Mouse (Mus musculus) lung, embryonic 14.5 days (tissue): ENCODE measurements around the gene Sephs2. TPM values are rescaled to one million over a fixed set of nuclear protein-coding genes. Genes with fewer than 3 reads are reported as not detected.

Source experiments
- ATAC-seq: fragments of 200-750 bp; cut with Nextera tagmentation; 2 replicates; pipeline ENCODE4 v1.8.0; 2017; ENCODE audit warnings: mild to moderate bottlenecking, moderate TSS enrichment, moderate library complexity; ENCODE audit not compliant: insufficient read depth
- DNase-seq: peaks from one replicate; pipeline ENCODE4 v3.0.0-alpha.2; 2015
- H3K27ac ChIP-seq: fragments of 300-500 bp; sonication (generic); 2 replicates; pipeline ENCODE4 v1.5.1; 2014; ENCODE audit warnings: low read depth, mild to moderate bottlenecking, moderate library complexity
- H3K27me3 ChIP-seq: fragments of 300-500 bp; sonication (generic); 2 replicates; pipeline ENCODE4 v1.6.1; 2014; ENCODE audit warnings: low read length, control low read depth; ENCODE audit not compliant: insufficient read depth
- H3K36me3 ChIP-seq: fragments of 300-500 bp; sonication (generic); 2 replicates; pipeline ENCODE4 v1.6.1; 2014; ENCODE audit warnings: control low read depth; ENCODE audit not compliant: insufficient read depth
- H3K4me1 ChIP-seq: fragments of 300-500 bp; sonication (generic); 2 replicates; pipeline ENCODE4 v1.6.1; 2014; ENCODE audit warnings: antibody characterized with exemption, control low read depth; ENCODE audit not compliant: insufficient read depth
- H3K4me2 ChIP-seq: fragments of 300-500 bp; sonication (generic); 2 replicates; pipeline ENCODE4 v1.6.1; 2014; ENCODE audit warnings: mild to moderate bottlenecking
- H3K4me3 ChIP-seq: fragments of 300-500 bp; sonication (generic); 2 replicates; pipeline ENCODE4 v1.5.1; 2014; ENCODE audit warnings: low read depth, low read length
- H3K9ac ChIP-seq: fragments of 300-500 bp; sonication (generic); 2 replicates; pipeline ENCODE4 v1.6.1; 2014
- H3K9me3 ChIP-seq: fragments of 300-500 bp; sonication (generic); 2 replicates; pipeline ENCODE4 v1.6.1; 2016; ENCODE audit warnings: low read depth, low read length, control low read depth
- CTCF ChIP-seq: IDR thresholded peaks from 2 replicates; pipeline ENCODE4 v1.5.1; 2016; ENCODE audit warnings: antibody characterized with exemption, low read depth
- WGBS: fragments of 180-500 bp; shearing (Covaris S2); extraction: QIAGEN DNeasy Blood & Tissue Kit; methylation state at CpG from one replicate; pipeline ENCODE4 v1.1.7; 2014; 5-methylcytosine and 5-hydroxymethylcytosine counted together
- polyA plus RNA-seq: library from polyadenylated mRNA; unstranded; fragments of >200 nt; fragmentation: Nextera tagmentation; extraction: Ambion mirVana; gene quantifications from 2 replicates; pipeline ENCODE4 v1.2.1, GENCODE M21; 2014

The Sephs2 gene
- polyA plus RNA-seq, 1 experiment from 2014 or later, result 85.3 TPM

- Histone ChIP-seq H3K36me3 (no peaks in the 10 kb centered on the region), H3K4me2 (no peak overlapping the region), H3K27ac (no peak overlapping the region), H3K9ac (no peak overlapping the region), H3K4me1 (no peaks in the 10 kb centered on the region), H3K4me3 (no peak overlapping the region), H3K27me3 (no peaks in the 10 kb centered on the region), H3K9me3 (no peaks in the 10 kb centered on the region; the same call in 1 of the 2 replicates)
- TF ChIP-seq CTCF, result no peak
- WGBS, result 74% methylated on average over 2 of the region's 2 CpGs
- DNase-seq (no peak), ATAC-seq (no peak)
Measured at GRCm38 (mm10) chr7:127282190-127282589, 8.3 kb upstream of the Sephs2 start.

- no peak overlapping the region for H3K4me2 ChIP-seq
- ATAC-seq, result no peak
- no peak for DNase-seq
- TF ChIP-seq CTCF, result no peak
- no peaks in the 10 kb centered on the region for H3K9me3 ChIP-seq
- no peaks in the 10 kb centered on the region for H3K27me3 ChIP-seq
- no peak overlapping the region for H3K9ac ChIP-seq
- H3K4me3 ChIP-seq, result no peak overlapping the region
- H3K27ac ChIP-seq, result no peak overlapping the region
- 44% methylated on average over 4 of the region's 4 CpGs for WGBS
- no peaks in the 10 kb centered on the region for H3K4me1 ChIP-seq
- no peaks in the 10 kb centered on the region for H3K36me3 ChIP-seq
Measured at GRCm38 (mm10) chr7:127281114-127281513, 7.3 kb upstream of the Sephs2 start.

DNA sequence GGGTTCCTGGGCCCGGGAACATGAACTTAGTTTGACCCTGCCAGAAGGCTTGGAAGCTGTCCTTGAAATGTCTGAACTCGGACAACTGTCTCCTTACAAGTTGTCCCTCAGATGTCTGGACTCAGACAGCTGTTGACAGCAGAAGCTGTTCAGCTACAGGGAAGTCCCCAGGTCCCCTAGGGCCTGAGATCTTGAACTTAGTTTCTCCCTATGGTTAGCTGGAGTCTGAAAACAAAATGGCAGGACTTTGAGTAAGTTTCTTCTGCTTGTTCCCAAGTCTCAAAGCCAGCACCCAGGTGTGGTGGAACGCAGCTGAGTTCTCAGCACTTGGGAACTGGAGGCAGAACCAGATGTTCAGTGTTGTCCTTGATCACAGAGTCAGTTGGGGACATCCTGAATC lies 6.2 kb upstream of the Sephs2 start:
- Histone ChIP-seq H3K27ac (no peak overlapping the region), H3K9me3 (no peaks in the 10 kb centered on the region), H3K36me3 (no peaks in the 10 kb centered on the region), H3K9ac (no peak overlapping the region), H3K4me3 (no peak overlapping the region), H3K27me3 (no peaks in the 10 kb centered on the region), H3K4me2 (no peak overlapping the region), H3K4me1 (no peaks in the 10 kb centered on the region)
- 35% methylated on average over 3 of the region's 3 CpGs for WGBS
- ATAC-seq (no peak), DNase-seq (no peak)
- no peak for TF ChIP-seq CTCF

- Histone ChIP-seq H3K27ac (no peak overlapping the region), H3K36me3 (no peaks in the 10 kb centered on the region), H3K4me1 (0 out of 2 replicates have a peak, but pooled peaks cover 3% of the 10 kb centered on the region), H3K9me3 (no peaks in the 10 kb centered on the region), H3K4me2 (no peak overlapping the region), H3K27me3 (no peaks in the 10 kb centered on the region), H3K9ac (no peak overlapping the region), H3K4me3 (no peak overlapping the region)
- TF ChIP-seq CTCF, result peak; percentile 69
- no peak for ATAC-seq
- peak; percentile 76 for DNase-seq
- 18% methylated on average over 8 of the region's 8 CpGs for WGBS
Measured at GRCm38 (mm10) chr7:127278311-127278710, 4.5 kb upstream of the Sephs2 start.

- no peak overlapping the region for H3K27ac ChIP-seq
- ATAC-seq, result no peak
- DNase-seq, result no peak
- no peaks in the 10 kb centered on the region for H3K9me3 ChIP-seq
- no peaks in the 10 kb centered on the region for H3K27me3 ChIP-seq
- WGBS, result 38% methylated on average over 5 of the region's 5 CpGs
- H3K4me1 ChIP-seq, result 0 out of 2 replicates have a peak, but pooled peaks cover 3% of the 10 kb centered on the region
- H3K9ac ChIP-seq, result no peak overlapping the region
- TF ChIP-seq CTCF, result no peak
- 0 out of 2 replicates have a peak, but pooled peaks cover 4% of the 10 kb centered on the region for H3K36me3 ChIP-seq
- no peak overlapping the region for H3K4me2 ChIP-seq
- H3K4me3 ChIP-seq, result no peak overlapping the region
Measured at GRCm38 (mm10) chr7:127276519-127276961, 2.7 kb upstream of the Sephs2 start.

DNA sequence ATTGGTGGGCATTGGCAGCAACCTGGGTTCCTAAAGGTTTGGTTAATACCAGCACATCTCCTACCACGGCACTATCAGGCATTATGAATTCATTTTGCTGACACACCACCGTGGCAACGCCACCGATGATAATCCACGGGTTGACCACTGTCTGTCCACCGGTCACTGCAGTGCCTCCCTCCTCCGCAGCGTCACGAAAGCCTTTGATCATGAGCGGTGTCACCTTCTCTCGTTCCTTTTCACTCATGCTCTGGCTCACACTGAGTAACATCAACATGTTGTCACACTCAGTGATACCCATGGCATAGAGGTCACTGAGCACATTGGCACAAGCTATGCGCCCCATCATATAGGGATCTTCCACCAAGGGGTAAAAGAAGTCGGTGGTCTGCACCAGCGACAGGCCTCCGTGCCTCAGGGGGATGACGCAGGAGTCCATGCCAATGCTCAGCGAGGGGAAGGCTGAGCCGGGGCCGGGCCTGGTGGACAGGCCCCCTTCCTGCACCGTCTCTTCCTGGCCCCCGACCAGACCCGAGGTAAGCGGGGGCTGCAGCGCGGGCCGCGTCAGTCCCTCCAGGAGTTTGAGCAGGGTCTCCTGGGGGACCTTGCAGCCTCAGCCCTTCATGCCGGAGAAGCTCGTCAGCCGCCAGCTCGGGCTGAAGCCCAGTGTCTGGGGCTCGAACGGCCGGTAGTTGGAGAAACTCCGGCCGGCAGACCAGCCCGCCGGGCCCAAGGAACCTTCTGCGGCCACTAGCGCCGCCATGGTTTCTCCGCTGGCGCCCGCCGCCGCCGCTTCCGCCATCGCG lies 534 bp downstream of the Sephs2 start:
- TF ChIP-seq CTCF, result peak; percentile 27; the same call in 1 of the 2 replicates
- Histone ChIP-seq H3K4me2 (peak overlapping the region; percentile 92), H3K4me1 (0 out of 2 replicates have a peak, but pooled peaks cover 3% of the 10 kb centered on the region), H3K27me3 (no peaks in the 10 kb centered on the region), H3K27ac (peak overlapping the region; percentile 88), H3K9me3 (0 out of 2 replicates have a peak, but pooled peaks cover 3% of the 10 kb centered on the region), H3K9ac (peak overlapping the region; percentile 93), H3K4me3 (peak overlapping the region; percentile 90), H3K36me3 (peaks cover 23% of the 10 kb centered on the region; the same call in 1 of the 2 replicates)
- ATAC-seq (peak; percentile 80), DNase-seq (peak; percentile 54)
- 10% methylated on average over 49 of the region's 50 CpGs for WGBS

DNA sequence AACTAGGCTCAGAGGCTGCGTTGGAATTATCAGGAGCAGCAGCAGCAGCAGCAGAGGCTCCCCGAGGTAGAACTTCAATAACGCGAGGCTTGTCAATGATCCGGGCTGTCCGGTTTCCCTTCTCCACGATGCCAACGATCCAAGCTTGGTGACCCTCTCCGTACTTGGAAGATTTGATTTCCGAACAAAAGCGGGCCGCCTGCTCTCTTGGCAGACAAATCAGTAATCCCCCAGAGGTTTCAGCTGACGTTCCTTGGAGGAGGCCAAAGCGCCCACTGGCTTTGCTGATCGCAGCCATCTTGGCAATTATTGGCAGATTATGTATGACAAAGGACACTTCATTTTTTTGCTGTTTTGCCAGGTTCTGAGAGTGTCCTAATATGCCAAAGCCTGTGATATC lies 1.3 kb downstream of the Sephs2 start:
- Histone ChIP-seq H3K9me3 (0 out of 2 replicates have a peak, but pooled peaks cover 4% of the 10 kb centered on the region), H3K9ac (no peak overlapping the region), H3K4me3 (peak overlapping the region; percentile 90), H3K4me1 (0 out of 2 replicates have a peak, but pooled peaks cover 3% of the 10 kb centered on the region), H3K27ac (no peak overlapping the region), H3K27me3 (no peaks in the 10 kb centered on the region), H3K4me2 (peak overlapping the region; percentile 92), H3K36me3 (peaks cover 23% of the 10 kb centered on the region; the same call in 1 of the 2 replicates)
- ATAC-seq (no peak), DNase-seq (no peak)
- TF ChIP-seq CTCF, result no peak
- 95% methylated on average over 15 of the region's 15 CpGs for WGBS
